Mouse (Mus musculus) retina, postnatal 7 days (tissue): ENCODE data around the gene Slc25a30.
"Not testable (repeated sequence)": the region's sequence is repeated elsewhere in the genome, so short reads cannot be mapped to it uniquely, and the experiment has no call there.

Experiments used
- DNase-seq: peaks from one replicate; pipeline ENCODE4 v3.0.0-alpha.2; 2012; ENCODE audit warnings: low read depth, low spot score

Slc25a30 gene

DNA sequence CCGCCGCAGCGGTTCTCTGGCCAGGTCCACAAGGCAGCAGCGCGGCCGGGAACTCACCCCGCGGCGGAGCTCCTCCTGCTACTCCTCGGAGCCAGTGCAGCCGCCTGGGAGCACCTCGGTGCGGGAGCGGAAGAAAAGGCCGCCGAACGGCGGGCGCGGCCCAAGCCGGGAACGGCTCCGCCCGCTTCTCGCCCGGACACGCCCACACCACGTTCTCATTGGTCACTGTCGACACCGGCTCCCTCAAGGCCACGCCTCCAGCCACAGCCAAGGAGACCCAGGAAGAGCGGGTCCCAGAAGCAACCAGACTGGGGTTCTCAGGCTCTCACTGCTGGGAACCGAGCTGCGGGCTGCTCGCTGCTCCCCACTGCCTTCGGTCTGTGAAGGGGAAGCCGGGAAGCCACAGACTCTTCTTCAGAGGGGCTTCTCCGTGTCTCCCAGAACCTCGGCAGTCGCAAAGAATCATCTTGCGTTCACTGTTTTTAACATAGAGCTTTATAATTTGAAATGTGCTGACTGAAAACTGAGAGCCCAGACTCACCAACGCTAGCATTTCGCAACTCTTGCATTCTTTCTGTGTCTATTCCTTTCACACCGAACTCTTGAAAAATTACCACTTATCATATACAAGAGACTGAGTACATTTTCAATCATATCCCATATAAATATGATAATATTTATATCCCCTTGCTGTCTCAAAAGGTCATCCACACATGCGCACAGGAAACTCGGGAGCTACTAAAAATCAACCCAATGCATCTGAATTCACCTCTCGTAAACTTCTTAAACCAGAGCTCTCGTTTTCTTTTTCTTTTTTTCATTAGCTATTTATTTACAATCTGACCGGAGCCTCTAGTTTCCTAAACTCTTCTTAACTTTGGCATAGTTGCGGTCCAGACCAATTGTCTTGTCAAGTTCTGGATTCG, at the start of gene Slc25a30:
Slc25a30 (minus strand) TSS at position 170 of the 926 bp plus-strand sequence.
- DNase-seq, result peak; percentile 88

DNA sequence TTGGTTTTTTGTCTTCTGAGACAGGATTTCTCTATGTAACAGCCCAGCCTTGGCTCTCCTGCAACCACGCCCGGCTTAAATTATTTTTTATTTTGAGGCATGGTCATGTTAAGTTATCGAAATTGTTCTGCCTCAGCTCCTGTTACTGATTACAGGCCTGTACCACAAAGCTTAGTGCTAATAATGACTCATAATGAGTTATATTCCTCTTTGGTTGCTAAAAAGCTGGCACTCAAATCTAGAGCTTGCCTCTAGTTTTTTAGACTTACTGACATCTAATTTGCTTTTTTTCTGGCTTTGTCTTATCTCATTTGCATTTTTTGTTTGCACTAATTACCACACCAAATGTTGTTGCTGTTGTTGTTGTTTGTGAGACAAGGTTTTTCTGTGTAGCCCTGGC, 49.7 kb upstream of the Slc25a30 start:
- DNase-seq, result no peak

DNA sequence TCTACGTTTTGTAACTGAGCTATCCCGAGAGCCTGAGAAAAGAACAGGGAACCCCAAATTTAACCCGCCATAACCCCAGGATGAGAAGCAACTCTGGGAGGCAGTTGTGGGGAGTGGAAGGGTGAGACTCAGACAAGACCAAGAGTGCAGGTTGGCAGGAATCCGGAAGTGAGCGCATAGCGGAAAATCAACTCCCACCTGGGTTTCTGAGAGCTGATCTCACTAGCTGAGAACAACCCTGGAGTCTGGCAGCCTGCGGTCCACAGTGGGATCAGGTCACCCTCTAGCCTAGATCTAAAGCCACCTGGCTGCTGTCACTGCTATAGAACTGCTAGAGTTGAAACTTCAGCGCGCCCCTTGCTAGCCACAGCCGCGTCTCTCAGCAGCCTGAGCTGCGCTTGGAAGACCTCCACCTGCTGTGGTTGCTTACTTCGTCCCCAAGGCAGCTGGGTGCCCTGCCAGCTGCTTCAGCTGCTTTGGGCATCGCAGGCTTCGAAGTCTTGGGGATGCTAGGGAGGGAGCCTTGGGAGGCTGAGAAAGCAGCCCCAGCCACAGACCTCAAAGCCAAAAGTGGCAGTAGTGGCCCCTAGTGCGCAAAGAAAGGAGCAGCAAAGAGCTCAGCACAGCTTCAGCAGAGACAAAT, 48.0 kb upstream of the Slc25a30 start:
- DNase-seq, result no peak

DNA sequence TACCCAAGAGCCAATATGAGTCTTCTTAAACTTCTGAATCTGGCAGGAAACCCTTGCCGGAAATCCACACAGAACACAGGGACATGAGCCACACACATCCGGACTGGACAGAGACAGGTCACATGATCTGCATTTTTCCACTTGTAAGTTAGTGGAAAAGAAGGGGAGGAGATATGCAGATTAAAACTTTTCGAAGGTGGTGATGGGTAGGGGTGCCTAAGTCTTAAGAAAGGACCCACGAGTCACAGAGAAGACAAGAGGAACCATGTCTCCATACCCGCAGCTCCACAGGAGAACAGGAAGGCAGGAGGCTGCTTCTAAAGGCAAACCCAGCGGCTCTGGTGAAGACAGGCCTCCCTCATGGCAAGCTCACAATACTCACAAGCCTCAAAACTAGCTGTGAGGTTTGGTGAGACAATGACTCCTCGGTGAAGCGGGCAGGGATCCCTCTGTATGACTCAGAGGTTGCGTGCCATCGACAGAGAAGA, 47.5 kb upstream of the Slc25a30 start:
- no peak for DNase-seq

DNA sequence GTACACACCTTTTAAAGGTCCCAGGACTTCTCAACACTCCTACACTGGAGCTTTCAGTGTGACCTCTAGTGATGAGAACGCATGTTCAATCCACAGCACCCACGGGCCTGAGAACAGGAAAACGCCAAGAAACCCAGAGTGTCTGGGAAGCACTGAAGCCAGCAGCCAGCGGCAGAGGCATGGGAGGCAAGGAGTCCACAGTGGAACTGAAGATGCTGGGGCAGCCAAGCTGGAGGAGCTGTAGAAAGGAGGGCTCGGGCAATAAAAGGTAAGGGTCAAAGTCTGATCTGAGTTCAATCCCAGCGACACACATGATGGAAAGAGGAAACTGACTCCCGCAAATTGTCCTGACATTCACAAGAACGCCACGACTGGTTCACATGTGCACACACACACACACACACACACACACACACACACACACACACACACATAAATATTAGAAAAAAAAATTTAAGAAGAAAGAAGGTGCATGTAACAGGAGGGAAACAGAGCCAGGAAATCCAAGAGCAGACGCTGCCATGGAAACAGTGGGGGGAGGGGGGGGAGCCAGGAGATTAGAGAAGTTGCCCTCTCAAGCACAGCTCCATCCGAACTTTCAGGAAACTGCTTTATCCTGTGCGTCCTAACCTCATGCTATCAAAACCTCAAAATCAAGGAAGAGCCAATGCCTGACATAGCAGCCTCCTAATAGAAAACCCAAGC, 46.9 kb upstream of the Slc25a30 start:
- DNase-seq, result no peak

DNA sequence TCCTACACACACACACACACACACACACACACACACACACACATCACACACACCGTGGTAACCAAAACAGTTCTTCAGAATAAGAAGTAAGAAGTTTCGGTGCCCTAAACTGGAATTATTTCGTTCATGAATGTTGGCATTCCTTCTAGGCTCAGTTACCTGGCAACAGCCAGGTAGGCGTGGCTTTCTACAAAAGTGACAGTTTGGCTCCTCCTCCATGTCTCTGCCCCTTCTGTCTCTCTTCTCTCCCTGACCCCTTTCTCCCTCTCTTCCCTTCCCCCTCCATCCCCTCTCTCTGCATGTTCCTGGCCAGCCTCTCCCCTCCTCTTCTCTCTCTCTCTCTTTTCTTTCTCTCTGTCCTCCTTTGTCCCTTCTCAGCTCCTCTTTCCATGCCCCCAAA, 46.1 kb upstream of the Slc25a30 start:
- DNase-seq, result no peak

DNA sequence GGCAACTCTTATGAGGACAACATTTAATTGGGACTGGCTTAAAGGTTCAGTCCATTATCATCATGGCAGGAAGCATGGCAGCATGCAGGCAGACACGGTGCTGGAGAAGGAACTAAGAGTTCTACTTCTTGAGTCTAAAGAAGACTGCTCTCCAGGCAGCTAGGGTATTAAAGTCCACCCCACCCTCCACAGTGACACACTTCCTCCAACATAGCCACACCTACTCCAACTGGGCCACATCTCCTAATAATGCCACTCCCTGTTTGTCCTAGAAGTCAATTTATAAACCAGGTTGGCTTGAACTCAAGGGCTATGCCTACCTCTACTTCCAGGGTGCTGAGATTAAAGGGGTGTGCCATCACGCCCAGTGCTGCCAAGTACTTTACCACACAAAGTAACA, 45.2 kb upstream of the Slc25a30 start:
- DNase-seq, result no peak

DNA sequence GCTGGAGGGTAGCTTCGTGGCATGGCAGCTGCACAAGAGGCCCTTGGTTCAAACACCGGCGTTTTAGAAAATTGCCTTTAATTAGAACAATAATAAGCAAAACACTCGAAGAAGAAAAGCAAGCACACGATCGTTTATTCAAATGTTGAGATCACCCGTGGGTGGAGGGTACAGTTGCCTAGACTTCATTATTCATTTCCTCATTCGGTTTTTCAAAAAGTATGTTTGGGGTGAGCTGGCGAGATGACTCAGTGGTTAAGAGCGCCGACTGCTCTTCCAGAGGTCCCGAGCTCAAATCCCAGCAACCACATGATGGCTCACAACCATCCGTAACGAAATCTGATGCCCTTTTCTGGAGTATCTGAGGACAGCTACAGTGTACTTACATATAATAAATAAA, 43.0 kb upstream of the Slc25a30 start:
- not testable (repeated sequence) for DNase-seq

DNA sequence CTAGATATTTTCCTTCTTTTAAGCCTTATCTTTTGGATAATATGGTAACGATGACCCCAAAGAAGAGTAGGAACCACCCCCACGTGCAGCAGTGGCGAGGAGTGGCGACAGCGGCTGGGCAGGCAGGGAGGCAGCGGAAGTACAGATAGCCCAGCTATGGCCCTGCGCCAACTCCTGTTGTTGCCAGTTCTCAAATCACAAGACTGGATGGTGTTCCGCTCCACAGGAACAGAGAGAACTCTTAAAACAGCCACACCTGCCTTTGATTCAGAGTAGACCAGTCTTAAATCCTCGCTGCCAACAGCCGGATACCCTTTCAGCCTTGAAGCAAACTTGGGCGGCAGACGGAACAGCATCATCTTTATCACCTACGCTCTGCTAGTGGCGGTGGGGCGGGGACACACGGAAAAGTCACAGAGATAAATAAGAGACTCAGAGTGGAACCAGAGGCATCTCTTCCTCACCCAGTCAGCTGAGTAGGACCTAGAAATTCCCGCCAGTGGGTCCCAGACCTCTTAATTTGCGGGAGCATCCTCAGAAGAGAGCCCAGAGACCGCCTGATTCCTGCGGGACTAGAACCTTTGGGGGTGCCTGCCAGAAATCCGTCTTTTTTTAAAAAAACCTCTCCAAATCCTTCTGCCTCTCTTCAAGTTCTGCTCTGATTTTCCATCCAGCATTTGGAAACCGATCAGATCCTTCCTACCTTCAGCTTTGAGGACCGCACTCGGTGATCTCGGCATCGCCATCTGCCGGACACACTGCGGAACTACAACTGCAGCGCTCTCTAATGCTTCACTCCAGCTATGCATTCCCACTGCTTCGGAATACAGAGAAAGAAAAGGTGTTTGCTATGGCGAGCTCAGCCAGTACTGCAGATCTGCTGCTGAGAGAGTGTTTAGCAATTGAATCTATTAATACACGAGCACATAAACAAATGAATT, 42.3 kb upstream of the Slc25a30 start:
- peak; percentile 74 for DNase-seq

DNA sequence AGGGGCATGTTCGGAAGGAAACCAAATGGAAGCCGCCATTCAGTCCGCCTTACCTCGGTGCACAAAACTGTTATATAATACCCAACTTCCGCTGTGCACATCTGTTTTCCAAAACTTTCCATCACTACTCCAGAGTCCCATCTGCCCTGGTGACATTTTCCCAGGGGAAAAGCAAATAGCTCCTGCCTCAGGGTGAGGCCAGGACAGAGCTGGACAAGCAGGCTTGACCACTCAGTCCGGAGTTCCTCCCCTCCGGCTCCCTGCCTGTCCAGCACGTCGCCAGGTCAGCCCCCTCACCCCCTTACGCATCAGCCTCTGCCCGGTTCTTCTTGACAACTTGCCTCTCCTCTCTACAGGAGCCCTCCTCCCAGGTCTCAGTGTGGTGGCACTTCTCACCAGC, 41.4 kb upstream of the Slc25a30 start:
- no peak for DNase-seq

DNA sequence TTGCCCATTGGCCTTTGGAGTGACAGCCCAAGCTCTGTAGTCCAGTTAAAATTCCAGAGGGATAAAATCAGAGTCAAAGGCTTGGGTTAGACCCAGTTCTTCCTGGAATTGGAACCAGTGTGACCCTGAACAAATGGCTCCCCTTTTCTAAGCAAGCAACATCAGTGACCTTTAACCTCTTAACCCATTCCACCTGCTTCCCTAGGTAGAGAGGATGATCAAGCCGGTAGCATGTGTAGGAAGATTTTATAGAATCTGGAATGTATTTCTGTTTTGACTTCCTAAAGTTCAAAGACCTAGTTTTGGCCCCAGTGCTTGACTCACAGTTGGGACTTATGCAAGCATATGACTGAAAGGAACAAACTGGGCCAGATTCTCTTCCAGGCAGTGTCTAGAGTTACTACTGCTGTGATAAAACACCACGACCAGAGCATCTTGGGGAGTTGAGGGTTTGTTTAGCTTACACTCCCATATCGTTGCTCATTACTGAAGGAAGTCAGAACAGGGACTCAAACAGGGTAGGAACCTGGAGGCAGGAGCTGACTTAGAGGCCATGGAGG, 40.1 kb upstream of the Slc25a30 start:
- DNase-seq, result no peak

DNA sequence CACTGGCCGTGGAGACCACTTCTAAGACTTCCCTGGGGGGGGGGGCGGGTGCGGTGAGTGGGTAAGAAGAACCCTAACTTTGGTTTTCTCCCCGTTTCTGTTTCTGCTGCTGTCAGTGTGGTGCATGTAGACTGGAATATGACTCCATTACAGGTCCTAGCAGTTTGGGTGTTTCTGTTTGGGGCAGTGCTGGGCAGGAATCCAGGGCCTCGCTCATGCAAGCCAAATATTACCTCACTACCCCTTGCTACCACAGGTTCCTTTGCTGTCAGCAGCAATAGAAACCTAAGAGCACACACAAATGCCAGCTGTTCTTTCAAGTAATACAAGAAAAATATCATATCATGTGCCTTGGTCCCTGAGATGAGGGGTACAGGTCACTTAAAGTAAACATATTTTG, 33.2 kb upstream of the Slc25a30 start:
- no peak for DNase-seq

DNA sequence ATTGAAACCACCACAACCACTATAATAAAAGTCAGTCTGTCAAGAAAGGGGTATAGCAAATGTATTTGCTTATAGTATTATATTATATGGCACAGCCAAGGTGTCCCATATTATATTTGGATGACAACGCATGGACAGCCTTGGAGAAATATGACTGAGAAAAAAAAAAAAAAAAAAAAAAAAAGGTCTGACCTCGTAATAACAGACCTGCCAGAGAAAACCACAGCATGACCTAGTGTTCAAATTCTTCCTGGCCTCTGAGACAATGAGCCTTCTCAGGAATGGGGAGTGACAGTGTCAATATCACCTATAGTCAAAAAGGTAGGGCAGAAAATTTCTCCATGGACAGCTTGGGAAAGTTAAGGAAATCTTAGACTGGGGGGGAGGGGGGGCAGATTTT, 32.5 kb upstream of the Slc25a30 start:
- no peak for DNase-seq

DNA sequence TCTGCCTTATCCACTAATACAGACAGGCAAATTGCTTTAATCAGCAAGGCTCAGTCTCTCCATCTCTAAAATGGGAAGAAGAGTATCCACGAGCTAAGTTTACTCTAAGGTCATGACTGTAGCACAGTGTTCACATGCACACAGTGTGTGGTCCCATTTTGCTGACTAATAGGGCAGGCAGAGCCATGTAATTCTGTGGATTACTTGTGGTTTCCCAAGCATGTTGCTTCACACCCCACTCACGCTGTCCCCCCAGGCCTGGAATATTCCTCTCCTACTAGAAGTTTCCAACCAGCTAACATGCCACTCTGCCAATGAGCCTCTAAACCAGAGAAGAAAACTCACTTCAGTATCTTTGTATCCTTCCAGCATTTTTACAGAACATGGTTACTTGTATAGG, 31.7 kb upstream of the Slc25a30 start:
- no peak for DNase-seq

DNA sequence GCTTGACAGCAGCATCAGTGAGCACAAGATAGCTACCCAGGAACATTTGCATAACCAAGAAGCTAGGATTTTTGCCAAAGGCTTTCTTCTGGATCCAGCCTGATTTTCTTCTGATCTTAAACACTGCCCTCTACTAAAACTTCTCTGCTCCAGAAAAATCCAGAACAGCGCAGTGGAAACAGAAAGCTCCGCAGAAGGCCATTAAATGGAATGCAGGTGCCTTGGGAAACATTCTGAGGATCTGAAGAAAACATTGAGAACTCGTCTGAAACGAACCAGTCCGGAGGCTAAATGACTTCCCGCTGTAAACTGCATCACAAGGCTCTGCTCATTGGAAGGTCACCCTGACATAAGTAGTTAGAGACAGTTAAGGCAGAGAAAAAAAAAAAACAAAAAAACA, 23.1 kb upstream of the Slc25a30 start:
- no peak for DNase-seq

DNA sequence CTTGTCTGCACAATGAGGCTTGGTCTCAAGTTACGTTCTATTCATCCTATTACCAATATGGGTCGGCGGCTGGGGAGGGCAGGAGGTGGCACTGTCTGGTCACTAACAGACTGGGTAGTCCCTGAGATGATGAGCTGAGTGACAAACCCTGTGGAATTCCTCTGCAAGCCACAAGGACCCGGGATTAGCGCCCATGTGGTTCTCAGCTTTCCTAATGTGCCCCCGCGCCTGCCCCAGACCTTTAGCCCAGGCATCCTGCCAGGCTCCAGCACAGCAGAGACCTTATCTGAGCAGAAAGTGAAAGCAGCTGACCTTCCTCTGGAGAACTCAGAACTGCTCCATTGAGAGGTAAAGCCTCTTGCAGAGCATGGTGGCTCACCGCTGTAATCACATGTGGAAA, 21.0 kb upstream of the Slc25a30 start:
- DNase-seq, result no peak

DNA sequence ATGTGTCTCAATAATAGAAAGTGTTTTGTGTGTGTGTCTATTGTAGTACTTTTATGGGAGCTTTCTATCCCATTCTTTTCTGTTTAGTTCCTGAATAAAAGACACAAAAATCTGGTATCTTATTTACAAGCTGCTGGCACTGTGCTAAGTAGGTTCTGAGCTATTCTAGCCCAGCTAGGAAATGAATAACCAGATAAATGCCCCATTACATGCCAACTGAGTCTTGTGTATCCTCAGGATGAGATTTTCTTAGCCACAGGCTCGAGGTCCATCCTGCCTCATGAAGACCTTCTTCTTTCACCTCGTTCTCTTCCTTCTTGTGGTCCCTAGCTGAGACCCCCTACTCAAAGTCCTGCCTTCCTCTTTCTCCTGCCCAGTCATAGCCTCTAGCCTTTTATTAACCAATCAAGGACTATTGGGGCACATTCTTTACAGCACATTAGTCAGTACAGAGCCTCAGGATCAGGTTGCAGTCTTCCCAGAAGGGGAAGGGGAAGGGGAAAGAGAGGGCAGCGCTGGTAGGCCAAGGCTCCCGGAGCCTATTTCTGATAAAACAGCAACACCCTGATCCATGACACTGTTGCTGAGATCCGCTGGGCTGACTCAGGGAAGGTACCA, 11.0 kb upstream of the Slc25a30 start:
- no peak for DNase-seq

DNA sequence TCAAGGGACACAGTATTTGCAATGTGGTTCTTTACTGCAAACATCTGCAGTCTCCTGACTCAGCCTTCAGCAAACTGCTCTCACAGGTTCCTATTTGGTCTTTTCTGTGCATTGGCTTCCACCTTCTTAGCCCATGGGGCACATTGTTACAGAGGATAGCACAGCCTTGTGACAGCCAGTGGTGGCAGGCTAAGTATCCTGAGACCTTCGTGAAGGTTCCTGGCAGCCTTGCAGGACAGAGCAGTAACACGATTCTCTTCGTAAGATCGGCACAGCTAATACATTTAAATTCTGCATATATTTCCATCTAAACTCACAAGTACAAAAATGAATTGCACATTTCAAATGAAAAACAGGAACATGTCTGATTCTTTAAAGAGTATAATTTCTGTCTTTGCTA, 9.1 kb upstream of the Slc25a30 start:
- no peak for DNase-seq

DNA sequence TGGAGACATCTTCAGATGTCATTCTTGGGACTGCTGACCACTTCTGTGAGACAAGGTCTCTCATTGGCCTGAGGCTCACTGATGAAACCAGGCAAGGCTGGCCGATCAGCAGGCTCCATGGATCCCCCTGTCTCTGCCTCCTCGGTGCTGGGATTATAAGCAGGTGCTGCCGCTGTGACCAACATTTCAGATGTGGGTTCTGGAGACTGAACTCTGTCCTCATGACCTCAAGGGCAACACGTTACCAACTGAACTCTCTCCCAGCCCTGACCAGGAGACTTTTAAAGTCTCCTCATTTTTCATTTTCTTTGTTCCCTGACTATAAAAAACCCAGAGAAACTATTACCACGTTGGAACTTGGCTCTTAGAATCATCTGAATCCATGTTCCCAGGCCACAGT, 7.9 kb upstream of the Slc25a30 start:
- no peak for DNase-seq

DNA sequence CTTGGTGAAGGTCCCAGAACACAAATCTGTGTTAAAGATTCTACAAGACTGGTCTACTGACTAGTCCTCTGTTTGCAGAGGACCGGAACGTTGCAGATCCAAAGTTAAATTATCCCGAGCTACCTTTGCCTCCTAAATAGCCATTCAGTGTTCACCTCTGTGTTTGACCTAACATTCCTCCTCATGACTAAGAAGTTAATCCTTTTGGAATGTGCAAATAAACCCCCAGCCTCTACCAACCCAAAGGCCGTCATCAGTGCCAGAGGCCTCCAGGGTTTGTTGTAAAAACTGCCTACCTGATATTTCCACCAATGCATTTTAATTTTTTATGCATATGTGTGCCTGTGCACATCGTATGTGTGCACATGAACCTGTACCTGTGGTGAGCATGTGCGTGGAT, 7.5 kb upstream of the Slc25a30 start:
- DNase-seq, result no peak
